Mouse (Mus musculus) inflammation-experienced regulatory T-cells, adult 6 months (primary cell): Measurements from ENCODE around the gene Trnau1ap. TPM values are rescaled to one million over a fixed set of nuclear protein-coding genes. Genes with fewer than 3 reads are reported as not detected.

Experiments
- ATAC-seq: one replicate; pipeline ENCODE4 v1.8.0; 2017
- polyA plus RNA-seq, 3 experiments: library from polyadenylated mRNA; unstranded; fragments of 100-300 nt; shearing (Covaris generic); gene quantifications; one replicate each; pipeline ENCODE4 v1.2.1; 2017

The Trnau1ap gene
- polyA plus RNA-seq = 10 to 100 TPM; 37.5 to 45.9 (median 37.7) TPM

DNA sequence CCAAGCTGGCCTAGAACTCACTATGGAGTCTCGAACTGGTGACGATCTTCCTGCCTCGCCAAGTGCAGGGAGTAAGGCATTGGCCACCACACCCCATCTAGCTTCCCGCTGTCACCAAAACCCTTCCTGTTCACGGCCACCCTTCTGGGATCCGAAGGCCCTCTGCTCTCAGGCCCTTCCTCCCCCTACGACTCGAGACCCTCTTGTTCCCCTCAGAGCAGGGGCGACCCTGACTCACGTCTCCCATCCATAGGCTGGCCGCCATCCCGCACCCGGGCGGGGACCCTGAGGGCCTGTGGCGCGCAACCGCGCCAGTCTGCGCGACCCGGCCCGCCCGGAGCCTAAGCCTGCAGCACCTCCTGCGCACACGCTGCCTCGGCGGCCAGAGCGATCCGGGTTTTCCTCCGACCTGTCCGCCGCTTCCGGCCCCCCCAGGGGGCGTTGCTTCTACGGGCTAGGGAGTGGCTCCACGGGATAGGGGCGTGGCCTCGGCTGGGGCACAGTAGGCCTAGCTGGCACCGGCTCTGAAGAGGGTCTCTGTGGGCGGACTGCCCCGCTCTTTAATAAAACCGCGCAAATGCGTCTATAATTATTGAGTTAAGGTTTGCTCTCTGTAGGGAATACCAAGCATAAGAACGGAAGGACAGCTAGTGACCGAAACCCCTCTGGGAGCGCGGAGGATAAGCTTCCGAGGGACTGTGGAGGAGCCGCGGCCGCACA lies at the start of gene Trnau1ap:
Gene Trnau1ap, minus strand, starts transcription at position 424 of the 720 bp plus-strand sequence.
- ATAC-seq = peak; percentile 96

DNA sequence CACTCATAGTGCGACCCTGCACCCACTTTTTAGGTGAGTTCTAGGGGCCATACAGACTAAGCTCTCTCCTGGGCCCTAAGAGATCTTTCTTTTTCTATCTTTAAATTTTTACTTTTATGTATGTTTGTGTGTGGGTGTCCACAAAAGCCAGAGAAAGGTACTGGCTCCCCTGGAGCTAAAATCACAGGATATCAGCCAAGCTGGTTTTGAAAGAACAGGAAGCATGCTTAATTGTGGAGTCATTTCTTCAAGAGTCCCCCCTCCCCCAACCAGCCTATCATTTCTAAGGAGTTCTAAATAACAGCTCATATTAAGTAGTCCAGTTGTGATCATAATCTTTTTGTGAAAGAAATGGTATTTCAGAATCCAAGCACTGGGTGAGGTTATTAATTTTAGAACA lies 44.5 kb upstream of the Trnau1ap start:
- ATAC-seq = no peak

DNA sequence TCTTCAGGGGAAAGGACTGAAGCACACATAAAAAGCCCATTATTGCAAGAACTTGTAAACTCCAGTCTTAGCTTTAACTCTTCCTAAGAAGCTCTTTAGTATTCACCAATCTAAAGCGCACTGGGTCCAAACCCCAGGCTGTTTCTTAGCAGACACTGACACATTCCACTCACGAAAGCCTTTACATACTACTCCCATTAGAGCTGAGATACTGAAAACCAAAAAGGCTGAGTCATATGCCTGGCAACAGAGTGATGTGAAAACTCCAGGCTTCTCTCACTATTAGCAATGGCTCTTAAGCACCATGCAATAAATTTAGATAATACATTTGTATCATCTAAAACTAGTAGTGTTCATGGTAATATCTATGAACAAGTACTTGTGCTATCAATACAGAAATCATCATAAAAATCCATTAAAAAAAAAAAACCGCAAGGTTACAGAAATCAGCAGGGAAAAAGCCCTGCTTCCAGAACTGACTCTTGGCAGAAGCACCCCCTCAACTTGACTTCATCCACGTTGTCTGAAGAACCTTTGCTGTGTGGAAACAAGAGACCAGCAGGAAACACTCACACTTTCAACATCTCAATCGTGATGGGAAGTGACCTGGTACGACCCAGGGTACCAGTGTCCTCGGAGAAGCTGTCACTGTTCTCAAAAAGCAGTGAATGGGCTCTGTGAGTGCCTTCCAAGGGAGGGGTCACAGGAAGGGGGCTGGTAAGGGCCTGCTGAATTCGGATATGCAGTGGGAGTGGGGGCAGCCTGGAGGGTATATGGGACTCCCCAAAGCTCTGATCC lies 40.8 kb upstream of the Trnau1ap start:
- ATAC-seq = no peak

DNA sequence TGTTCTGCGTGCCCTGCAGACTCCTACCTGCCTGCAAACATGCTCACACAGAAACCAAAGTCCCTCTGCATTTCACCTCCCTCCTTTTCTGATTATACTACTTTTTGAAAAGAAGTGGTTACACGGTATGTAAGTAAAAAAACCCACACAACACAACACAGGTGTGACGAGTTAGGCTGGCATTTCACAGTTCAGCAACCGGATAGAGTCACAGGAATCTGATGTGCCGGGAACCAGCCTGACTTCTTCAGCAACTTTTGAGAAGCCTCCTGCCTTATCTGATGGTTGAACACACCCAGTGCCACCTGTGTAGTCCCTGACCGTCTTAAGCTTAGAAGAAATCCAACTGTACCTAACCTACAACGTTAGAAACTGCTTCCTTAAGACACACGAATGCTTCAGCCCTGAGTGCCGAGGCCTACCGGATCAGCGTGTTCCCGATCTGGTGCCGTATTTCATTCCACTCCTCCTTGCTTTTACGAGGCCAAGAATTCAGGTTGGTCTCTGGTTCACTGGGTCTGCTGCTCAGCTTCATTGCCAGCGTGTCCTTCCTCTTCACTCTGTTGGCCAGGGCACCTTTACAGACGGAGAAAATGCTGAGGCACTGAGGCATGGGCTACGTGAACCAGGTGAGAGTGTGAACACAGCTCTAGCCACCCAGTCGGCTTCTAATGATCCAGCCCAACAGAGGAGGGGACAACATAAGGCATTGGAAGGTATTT lies 38.3 kb upstream of the Trnau1ap start:
- ATAC-seq = no peak

DNA sequence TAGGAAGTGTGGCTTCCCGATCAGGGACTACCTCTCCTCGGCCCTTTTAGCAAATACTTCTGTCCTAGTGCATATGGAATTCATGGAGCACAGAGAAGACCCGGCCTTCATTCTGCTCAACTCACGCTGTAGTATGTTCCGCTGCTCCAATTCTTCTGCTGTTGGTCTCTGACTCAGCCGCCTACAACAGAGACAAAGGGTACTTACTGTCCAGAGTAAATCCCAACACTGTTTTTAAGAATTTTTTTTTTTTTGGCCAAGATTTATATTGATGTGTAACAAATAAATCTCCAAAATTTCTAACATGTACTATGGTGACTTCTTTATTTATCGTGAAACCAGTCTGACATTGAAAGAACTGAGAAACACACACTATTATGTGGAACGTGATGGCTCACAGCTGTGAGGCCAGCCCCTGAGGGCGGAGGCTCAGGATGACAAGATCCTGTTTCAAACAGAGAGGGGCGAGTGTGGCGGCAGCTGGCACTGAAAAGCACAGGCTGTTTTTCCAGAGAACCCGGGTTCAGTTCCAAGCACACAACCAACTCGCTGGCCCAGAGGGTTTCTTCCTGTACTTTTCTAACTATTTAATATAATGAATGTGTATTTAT lies 36.2 kb upstream of the Trnau1ap start:
- no peak for ATAC-seq

DNA sequence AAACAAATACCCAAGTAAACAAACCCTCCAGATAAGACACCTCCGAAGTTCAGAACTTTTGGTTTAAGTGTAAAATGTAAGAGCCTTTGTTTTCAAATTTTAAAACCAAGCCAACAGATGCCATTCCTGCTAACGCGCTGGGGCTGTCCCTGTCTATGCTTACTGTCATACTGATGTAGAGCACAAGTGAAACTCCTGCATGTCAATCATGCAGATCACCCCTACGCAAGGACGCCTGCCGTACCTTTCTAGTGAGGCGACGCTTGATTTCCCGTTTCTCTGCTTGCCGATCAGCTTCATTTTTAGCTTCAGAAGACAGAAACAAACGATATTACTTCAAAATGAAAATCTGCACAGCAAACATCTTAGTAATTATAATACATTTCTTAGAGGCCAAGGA lies 34.1 kb upstream of the Trnau1ap start:
- ATAC-seq = peak; percentile 73

DNA sequence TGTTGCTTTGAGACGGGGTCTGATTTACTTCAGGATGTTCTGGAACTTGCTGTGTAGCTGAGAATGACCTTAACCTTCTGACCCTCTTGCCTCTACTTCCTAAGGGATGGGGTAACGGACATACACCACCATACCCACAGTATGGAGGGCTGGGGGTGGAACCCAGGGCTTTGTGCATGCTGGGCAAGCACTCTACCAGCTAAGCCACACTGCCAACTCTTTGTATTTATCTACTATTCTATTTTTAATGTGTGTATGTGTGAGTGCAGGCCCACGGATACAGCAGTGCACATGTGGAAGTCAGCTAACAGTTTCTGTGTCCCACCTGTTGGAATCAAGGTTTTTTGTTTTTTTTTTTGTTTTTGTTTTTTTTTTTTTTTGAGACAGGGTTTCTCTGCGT lies 30.2 kb upstream of the Trnau1ap start:
- no peak for ATAC-seq

DNA sequence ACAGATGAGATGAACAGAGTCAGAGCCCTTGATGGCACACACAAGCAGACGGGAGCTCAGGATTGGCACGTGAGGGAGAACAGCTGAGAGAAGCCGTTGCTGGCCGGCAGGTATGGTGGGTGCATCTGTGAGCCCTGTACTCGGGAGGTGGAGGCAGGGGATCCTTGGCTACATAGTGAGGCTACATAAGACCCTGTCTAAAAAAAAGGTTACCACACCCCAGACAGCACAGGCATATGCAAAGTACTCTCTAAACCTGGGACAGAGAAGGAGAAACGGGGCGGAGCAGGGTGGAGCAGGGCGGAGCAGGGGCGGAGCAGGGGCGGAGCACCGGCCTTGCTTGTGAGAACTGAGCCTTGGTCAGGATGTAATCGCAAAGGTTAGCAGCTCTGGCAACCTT lies 26.8 kb upstream of the Trnau1ap start:
- no peak for ATAC-seq

DNA sequence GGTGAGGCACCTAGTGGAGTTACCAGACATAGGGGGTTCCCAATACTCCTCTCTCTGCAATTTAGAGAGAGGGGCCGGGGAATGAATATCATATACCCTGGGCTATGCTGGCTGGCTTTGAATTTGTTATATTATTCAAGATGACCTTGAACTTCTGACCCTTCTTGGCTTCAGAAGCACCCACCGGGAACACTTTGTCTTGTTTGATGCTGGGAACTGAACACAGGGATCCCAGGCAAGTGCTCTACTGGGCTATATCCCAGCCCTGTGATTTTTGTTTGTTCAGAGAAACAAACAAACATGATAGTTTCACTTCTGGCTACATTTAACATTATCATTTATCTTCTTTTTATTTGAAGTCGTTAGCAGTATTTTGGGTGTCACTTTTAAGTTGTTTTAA lies 26.1 kb upstream of the Trnau1ap start:
- no peak for ATAC-seq

DNA sequence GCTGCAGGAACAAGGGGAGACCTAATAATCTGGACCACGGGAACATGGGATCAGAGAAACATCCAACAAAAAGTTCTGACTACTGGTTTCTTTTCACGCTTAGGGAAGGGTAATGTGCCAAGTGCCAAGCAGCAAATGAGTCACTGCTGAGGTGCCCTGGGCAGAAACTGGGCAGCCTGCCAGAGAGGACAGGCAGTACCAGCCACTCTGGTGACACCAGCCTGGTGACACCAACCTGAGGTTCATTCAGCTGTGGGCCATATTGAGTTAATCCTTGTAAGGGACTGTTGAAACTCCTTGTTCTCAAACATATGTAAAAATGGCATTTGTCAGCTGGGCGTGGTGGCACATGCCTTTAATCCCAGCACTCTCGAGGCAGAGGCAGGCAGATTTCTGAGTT lies 25.2 kb upstream of the Trnau1ap start:
- ATAC-seq = no peak

DNA sequence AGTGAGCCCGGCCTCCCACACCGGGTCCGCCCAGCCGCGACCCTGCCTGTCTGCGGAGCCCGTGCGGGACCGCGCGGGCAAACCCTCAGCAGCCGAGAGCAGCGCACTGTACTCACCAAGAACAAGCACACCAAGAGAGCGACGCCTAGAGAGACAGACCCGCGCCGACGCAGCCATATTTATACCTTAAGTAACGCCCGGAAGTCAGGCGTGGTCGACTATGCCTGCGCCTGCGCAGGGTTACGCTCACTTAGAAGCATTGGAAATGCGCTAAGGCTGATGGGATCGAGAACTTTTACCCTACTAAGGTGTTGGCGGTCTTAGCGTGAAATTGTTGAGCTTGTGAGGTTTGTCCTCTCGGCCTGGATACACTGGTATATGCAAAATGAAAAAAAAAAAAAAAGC lies 24.1 kb upstream of the Trnau1ap start, which contains the start of gene Rcc1:
Gene Rcc1, minus strand, starts transcription at position 125 of the 405 bp plus-strand sequence.
- peak; percentile 95 for ATAC-seq

DNA sequence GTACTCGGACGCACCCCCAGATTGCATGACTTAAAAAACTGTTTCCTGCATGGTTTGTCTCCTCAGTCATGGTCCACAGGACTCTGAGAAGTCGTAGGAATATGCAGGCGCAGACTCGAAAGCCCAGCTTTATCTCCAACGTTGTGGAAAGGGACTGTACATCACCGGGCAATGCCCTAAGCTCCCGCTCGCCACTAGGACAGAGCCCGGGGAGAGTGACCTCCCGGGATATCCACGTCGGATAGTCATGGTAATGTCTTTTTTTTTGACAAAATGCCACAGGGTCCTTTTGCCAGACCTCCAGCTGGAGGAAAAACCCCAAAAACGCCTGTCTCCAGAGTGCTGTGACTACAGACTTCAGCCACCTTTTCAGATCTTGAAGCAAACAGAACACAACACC lies 23.4 kb upstream of the Trnau1ap start:
- ATAC-seq = no peak

DNA sequence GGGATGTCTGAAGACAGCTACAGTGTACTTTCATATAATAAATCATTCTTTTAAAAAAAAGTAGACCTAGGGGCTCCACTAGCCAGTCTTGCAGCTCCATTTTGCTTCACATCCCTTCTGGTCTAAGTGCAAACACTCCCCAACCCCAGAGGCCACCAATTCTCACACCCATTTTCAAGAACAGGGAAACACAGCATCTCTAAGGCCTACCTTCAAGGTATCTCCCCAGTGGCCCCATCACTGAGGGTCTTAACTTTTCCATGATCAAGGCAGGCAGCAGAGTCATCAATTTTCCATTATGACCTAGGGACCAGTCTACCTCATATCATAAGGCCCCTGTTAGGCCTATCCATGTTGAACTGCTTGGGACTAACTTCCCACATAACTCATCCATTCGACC lies 22.1 kb upstream of the Trnau1ap start:
- no peak for ATAC-seq

DNA sequence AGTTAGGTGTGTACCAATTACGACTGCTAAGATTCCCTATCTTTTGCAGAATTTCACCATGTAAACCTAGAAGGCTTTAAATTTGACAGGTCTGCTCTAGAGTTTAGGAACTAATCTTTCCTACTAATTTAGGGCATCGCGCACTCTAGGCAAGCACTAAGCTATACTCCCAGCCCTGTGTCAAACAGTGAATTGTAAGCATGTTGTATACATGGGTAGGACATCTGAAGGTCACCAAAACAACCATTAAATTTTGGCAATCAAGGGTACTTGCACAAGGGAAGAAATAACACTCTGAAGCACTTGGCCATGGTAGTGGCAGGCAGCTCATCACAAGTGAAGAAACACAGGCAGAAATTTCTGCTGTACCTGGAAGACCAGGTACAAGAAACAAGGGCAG lies 21.5 kb upstream of the Trnau1ap start:
- ATAC-seq = no peak

DNA sequence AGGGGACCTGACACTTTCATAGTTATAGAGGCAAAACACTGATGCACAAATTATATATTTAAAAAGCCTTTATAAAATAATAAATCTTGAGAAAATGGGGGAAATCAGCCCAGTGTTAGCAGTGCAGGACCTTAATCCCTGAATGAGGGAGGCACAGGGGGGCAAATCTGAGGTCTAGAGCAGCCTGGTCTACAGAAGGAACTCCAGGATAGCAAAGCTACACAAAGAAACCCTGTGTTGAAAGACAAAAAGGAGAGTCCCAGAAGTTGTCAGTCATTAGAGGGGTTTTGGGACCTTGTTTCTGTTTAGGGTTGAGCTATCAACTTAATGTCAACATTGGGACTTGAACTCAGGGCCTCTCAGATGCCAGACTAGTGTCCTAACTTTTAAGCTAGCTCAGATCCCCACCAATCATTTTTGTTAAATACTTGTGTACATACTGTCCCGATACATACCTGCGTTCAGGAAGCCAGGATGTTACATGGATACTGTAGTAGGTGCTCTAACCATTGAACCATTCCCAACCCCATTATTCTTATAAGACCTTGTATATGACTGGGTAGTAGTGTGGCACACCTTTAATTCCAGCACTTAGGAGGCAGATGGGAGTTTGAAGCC lies 20.9 kb upstream of the Trnau1ap start:
- no peak for ATAC-seq

DNA sequence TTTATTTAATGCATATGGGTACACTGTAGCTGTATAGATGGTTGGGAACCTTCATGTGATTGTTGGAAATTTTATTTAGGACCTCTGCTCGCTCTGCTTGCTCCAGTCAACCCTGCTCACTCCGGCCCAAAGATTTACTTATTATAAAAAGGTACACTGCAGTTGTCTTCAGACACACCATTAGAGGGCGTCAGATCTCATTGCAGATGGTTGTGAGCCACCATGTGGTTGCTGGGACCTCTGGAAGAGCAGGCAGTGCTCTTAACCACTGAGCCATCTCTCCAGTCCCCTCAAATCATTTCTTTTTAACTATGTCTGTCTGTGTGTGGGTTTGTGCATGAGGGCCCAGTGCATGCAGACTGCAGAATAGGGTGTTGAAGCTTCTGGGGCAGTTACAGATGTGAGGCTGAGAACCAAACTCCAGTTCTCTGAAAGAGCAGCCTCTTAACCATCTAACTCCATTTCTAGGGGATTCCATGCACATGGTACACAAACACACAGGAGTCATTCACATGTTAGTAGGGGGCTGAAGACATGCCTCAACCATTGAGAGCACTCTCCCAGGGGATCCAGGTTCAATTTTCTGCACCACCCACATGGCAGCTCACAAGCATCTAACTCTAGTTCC lies 20.3 kb upstream of the Trnau1ap start:
- ATAC-seq = no peak

DNA sequence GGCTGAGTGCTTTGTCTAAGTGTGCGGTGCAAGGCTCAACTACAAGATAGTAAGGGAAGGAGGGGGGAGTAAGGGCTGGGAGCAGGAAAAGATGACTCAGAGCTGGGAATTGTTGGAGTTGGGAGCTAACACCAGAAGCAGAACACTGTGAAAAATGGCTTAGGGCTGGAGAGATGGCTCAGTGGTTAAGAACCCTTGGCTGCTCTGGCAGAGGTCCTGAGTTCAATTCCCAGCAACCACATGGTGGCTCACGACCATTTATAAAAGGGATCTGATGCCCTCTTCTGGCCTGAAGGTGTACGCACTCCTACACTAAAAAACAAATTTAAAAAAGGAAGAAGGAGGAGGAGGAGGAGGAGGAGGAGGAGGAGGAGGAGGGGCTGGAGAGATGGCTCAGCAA lies 17.3 kb upstream of the Trnau1ap start:
- ATAC-seq = no peak

DNA sequence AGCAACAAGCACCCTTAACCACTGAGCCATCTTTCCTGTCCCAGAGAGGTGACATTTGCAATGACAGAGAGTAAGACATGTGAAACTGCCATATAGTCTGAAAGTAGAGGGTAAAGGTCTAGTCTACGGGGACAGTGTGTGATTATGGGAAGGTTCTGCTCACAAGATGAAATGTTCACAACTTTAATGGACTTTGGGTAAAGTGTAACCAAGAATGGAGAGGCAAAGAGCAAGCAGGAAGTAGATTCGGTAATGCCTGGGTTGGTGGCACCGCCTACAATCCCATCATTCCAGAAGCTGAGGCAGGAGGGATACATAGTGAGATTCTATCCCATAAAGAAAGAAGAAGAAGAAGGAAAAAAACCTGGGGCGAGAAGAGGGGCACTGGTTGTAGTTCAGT lies 16.9 kb upstream of the Trnau1ap start:
- no peak for ATAC-seq

DNA sequence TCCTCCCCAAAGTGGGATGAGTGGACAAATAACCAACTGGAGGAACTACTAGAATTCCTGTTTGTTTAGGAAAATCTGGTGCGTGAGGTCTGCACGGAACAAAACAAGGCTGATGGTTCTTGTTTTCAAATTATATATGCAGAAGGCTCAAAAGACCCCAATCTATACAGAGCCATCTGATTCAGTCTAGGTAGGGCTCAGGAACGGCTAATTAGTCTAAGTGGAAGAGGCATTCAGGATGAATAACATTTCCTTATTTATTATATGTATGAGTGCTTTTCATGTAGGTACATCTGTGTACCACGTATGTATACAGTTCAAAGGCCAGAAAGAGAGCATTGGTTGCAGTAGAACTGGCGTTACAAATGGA lies 16.5 kb upstream of the Trnau1ap start:
- ATAC-seq = no peak

DNA sequence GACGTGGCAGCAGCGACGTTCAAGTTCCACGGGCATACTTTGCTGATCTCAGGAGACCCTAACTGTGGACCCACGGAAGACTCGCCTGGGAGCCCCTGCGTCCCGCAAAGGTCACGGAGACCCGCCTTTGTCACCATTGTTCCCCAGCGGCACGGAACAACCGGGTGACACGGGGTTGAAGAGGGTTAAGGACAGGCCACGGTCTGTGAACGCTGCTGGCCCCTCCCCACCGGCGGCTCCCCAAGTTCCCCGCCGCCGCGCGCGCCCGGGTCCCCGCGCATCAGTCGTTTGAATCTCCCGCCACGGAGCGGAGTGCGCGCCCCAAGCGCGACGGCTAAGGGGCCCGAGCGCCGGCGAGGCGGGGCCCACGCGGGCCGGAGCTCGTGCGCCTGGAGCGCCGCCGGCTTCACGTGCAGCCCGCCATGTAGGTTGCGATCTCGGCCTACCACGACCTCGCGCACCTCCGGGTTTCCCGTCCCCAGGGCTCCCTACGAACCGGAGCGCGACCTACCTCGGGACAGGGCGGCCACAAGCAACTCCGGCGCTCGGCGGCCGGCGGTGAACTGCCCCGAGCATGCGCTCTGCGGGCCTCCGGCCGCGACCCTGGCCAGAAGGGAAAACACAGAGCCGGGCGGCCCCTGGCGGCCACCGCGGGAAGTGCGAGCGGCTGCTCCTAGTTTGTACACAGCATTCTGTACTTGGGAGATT lies 16.0 kb upstream of the Trnau1ap start:
- peak; percentile 90 for ATAC-seq

DNA sequence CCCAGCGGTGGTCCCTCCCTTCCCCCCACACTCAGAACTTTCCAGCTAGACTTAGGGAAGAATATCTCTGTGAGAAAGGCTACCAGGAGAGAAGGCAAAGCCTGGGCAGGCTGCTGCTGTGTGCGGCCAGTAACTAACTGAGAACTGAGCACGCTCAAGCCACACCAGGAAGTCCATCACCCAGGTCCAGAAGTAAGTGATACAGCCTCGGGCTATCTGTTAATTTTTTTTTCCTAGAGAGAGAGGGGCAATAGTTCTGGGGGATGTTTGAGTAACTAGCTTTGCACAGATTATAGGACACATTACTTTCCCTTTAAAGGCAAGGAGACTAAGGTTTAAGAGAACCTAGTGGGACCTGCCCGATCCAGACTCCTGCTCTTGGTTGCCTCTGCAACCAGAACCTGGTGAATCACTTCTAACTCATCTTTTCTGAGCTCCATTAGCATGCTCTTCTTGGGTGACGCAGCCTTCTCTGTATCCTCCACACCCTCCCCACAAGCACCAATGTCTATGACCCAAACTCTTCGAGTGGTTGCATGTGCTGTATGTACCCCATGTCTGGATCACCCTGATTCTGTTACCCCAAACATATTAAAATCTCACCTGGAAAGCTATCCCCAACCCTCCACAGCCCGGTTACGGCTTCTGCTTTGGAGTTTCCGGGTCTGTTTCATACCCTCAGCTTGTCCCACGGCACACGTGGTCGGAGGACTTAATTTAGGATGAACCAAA lies 15.2 kb upstream of the Trnau1ap start:
- ATAC-seq = peak; percentile 31
